Mouse (Mus musculus): ENCODE results near the gene Rnf113a1.
"Not testable (repeated sequence)": the region's sequence is repeated elsewhere in the genome, so short reads cannot be mapped to it uniquely, and the experiment has no call there.

The Rnf113a1 gene

GRCm38 (mm10) chrX:37191105-37191743 is at the start of gene Rnf113a1, which contains the start of gene Ndufa1:
Gene Rnf113a1, plus strand, starts transcription at chrX:37191245.
Gene Ndufa1, minus strand, starts transcription at chrX:37191163.
- peak; percentile 83 to 85 for DNase-seq

GRCm38 (mm10) chrX:37141732-37142131 is 49.3 kb upstream of the Rnf113a1 start:
- DNase-seq, result no peak

- not testable (repeated sequence) for DNase-seq
Observed at GRCm38 (mm10) chrX:37144498-37144897, 46.5 kb upstream of the Rnf113a1 start.

GRCm38 (mm10) chrX:37144954-37145353 is 46.1 kb upstream of the Rnf113a1 start:
- peak; percentile 24 to 25 for DNase-seq

- DNase-seq, result peak in 1 of 2 experiments; percentile 2
Observed at GRCm38 (mm10) chrX:37157839-37158238, 33.2 kb upstream of the Rnf113a1 start.

GRCm38 (mm10) chrX:37161169-37161568 is 29.9 kb upstream of the Rnf113a1 start:
- DNase-seq, result no peak

- no peak for DNase-seq
Observed at GRCm38 (mm10) chrX:37163115-37163514, 27.9 kb upstream of the Rnf113a1 start.

GRCm38 (mm10) chrX:37167085-37167484 is 24.0 kb upstream of the Rnf113a1 start:
- DNase-seq, result peak; percentile 4 to 17

- no peak for DNase-seq
Observed at GRCm38 (mm10) chrX:37168742-37169141, 22.3 kb upstream of the Rnf113a1 start, which contains the start of gene Akap14. Gene Akap14, minus strand, starts transcription at chrX:37168842.

GRCm38 (mm10) chrX:37184401-37184800 is 6.6 kb upstream of the Rnf113a1 start:
- DNase-seq, result not testable (repeated sequence)

GRCm38 (mm10) chrX:37190755-37191104 is 315 bp upstream of the Rnf113a1 start:
- no peak for DNase-seq

- peak in 1 of 2 experiments; percentile 5 for DNase-seq
Observed at GRCm38 (mm10) chrX:37191744-37192379, 817 bp downstream of the Rnf113a1 start.

GRCm38 (mm10) chrX:37198676-37199075 is 7.6 kb downstream of the Rnf113a1 start:
- DNase-seq, result no peak

- DNase-seq, result no peak
Observed at GRCm38 (mm10) chrX:37210941-37211340, 19.9 kb downstream of the Rnf113a1 start, which contains the start of gene Gm9. Gene Gm9, minus strand, starts transcription at chrX:37211041.

- not testable (repeated sequence) for DNase-seq
Observed at GRCm38 (mm10) chrX:37222158-37222557, 31.1 kb downstream of the Rnf113a1 start, which contains the start of gene Rhox1. Gene Rhox1, minus strand, starts transcription at chrX:37222258.
